Mouse (Mus musculus) ovary, postnatal 10 days (tissue): ENCODE data around the gene Nrarp.

ENCODE experiments used
- DNase-seq: peaks from one replicate; pipeline ENCODE4 v3.0.0; 2022; ENCODE audit warnings: low spot score

The Nrarp gene

DNA sequence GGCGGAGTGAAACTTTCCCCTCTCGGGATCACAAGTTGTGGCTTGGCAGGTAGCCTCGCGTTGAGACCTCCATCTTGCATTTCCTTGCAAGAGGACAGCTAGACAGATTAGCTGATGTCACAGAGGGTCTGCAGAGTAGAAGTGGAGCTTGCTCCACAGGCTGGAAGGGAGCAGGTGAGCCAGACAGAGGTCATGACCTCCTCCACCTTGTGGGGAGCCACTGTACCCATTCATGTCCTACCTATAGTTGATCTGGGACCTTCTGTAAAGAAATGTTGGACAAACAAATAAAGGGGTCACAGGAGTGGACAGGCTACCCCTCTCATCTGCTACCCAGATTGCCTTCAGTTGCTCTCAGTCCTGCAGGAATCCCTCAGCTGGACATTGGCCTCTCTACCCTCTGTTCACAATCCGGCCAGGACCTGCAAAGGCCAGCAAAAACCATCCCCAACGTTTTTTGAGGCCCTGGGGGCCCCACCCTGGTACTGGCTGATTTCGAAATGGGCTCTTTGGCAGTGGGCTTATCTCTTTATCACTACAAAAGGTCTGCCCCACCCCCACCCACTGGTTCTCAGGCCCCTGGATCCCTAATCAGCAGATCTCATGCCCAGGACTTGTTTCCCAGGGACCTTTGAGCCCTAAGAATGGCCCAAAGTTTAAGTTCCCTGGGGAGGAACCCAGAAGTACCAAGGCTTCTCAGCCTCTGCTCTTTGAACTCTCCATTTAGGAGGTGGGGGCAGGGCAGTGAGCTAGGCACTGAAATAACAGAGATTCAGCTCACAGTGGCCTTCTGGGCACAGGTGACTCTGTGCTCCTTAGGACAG lies 5.5 kb upstream of the Nrarp start:
- DNase-seq = no peak

DNA sequence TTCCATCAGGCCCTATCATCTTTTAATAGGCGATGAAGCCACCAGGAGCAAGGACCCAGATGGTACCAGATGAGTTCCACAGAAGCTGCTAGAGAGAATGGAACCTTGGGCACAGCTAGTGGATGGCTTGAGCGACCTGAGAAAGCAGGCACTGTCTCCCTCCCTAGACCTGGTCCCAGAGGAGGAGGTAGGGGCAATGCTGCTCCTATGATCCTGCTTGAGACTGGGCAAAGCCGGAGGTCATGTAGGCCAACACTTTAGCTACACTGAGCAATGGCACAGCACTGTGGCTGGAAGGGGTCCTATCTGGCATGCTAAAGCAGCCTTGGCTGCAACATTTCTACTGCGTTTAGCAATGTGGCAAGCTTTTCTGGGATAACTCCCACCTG lies 4.9 kb upstream of the Nrarp start:
- no peak for DNase-seq

DNA sequence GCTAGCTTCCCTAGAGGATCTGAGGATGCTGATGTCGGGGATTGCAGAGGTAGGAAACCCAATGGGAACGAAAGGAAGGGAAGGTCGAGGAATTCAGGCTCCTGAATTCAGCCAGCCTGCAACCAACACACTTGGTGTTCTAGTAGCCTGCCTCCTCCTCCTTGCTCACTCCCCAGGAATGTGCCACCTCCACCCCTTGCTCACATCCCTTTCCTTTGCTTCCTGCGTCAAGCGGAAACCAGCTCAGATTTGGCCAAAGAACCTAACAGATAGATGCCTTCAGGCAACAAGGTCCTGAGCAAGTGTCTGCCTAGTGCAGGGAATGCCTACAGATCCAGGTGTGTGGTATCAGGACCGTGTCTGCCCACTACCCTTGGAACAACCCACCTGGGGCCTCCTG lies 4.0 kb upstream of the Nrarp start:
- no peak for DNase-seq

DNA sequence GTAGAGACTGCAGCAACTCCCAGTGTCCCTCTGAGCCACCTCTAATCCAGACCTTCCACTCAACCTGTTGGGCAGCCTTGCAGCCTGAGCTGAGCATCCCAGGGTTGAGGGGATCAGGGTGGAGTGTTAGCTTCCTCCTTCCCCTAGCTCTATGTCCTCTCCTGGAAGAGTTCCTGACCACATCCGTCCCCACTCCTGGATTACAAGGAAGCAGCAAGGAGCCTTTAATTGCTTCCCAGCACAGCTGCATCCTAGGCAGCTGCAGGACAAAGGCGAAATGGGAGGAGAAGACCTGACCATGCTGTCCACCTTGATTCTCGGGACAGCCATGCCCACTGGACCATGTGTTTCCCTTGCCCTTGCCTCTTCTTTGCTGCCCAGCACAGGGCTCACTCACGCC lies 3.5 kb upstream of the Nrarp start:
- no peak for DNase-seq

DNA sequence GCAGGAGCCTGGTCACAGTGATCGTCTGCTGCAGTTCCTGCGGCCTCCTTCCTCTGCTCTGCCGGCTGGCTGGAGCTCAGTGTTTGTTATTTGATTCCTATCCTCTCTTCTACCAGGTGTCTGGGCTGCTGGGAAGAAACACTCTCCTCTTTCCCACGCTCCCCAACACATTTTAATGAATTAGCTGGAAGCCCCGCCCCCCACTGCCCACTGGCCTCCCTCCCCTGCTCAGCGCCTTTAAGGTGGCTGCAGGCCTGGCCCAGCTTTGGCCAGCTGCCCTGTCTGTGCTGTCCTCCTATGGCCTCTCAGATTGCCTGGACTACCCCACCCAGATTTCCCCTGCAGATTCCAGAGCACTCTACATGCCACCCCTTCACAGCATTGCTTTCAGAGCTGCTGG lies 2.9 kb upstream of the Nrarp start:
- no peak for DNase-seq

DNA sequence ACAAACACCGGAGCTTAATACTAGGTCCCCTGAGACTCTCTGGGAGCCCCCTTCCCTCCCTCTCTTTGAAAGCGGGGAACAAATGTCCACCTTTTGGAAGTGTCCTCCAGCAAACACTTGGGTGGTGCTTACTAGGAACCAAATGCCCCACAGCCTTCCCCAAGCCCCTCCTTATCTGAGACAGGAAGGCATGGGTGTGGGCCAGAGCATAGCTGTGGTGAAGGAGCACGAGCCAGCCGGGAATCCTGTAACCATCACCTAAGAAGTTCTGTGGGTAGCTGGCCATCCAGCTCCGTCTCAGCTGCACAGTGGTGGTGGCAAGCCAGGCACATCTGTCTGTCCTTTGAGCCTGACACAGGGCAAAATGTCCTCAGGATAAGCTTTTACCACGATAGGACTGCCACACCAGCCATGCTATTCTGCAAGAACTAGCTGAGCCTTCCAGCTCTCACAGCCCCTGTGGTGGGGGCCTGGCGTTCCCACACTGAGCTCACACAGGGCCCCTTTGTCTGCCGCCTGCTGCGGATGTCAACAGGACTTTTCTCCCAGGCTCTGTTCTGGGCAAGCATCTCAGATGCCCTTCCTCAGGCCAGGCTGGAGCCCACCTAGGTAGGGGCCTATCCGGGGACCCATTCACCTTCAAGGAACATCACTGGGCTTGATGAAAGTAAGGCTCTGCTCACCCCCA lies 2.1 kb upstream of the Nrarp start:
- no peak for DNase-seq

DNA sequence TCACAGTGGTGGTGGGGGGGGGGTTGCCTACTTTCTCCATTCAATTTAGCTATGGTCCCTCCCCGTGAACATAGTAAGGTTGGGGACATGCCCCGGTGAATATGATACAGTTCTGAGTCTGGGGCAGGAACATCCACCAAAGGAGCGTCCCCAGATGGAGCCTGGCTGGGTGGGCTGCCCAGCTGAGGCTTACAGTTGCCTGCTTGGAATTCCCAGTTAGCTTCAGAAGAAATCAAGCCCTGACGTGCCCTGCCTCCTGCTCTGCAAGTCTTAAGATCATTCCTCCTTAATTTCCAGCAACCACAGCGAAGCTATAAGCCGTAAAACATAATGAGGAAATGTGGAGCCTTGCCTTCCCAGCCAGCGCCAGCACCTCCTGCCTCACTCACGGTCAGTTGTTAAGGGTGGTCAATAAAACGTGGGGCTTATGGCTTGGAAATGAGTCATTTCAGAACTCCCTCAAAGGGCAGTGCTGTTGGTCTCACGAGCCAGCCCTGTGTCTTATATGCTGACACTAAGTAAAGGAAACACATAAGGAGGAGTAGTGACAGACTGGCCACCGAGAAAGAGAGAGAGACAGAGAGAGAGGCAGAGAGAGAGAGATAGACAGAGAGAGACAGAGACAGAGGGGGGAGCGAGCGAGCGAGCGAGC lies 866 bp upstream of the Nrarp start:
- DNase-seq = no peak

DNA sequence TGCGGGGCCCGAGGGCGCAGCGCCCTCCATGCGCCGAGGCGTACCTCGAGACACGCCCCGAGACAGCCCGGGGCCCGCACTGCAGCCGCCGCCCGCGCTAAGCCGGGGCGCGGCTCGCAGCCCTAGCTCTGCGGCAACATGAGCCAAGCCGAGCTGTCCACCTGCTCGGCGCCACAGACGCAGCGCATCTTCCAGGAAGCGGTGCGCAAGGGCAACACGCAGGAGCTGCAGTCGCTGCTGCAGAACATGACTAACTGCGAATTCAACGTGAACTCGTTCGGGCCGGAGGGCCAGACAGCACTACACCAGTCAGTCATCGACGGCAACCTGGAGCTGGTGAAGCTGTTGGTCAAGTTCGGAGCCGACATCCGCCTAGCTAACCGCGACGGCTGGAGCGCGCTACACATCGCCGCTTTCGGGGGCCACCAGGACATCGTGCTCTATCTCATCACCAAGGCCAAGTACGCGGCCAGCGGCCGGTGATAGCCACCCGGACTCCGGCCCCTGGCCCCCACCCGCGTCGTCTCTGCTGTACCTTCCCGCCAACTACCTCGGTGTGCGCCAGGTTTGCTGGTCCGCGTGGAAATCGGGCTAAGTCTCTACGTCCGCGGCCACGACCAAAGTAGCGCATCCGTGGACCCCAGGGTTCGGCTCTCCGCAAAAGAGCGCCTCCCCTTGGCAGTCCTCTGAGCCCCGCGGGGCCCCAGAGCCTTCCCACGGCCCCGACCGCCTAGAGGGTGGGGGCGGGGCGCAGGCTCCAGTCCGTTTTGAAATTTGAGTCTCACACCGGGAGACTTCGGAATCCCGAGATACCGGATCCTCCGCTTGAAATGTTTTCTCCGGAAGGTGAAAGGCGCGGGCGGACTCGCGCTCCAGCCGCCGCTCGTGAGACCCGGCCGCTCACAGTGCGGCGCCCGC lies 674 bp downstream of the Nrarp start:
- no peak for DNase-seq

DNA sequence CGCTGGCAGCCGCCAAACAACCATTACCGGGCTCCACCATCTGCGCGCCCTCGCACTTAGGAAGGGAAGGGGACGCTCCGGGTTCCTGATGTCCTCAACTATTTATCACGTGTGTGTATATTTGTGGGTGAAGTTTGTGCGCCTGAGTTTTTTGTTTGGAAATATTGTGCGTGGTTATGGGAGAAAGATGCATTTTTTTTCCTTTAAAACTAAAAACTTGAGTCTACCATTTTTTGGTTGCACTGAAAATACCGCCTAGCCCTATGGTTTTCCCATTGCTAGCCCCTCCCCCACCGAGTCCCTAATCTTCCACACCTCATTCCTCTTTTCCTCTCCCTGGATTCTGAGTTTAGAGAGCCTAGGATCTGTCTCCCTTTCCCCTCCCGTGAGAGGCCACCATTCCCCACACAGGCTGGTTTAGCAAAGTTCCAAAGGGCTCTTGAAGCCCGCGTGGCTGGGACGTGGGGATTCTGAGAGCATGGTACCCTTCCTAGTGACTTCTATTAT lies 1.4 kb downstream of the Nrarp start:
- no peak for DNase-seq

DNA sequence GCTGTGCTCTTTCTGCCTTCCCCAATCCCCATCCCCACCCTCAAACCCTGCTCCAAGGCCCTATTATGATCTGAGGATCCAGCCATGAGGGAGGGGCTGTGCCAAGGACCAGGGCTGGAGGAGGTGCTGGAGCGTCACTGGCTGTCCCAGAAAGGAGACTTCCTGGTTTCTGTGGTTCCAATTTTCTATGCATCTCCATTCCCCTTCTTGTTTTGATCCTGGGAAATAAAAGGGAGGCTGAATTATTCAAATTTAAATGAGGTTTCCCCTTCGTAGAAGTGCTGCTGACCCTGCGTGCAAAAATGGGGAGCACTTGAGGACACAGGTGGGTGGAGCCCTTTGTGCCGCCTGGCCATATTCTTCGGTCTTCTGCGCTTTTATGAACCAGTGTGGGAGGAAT lies 2.1 kb downstream of the Nrarp start:
- no peak for DNase-seq

DNA sequence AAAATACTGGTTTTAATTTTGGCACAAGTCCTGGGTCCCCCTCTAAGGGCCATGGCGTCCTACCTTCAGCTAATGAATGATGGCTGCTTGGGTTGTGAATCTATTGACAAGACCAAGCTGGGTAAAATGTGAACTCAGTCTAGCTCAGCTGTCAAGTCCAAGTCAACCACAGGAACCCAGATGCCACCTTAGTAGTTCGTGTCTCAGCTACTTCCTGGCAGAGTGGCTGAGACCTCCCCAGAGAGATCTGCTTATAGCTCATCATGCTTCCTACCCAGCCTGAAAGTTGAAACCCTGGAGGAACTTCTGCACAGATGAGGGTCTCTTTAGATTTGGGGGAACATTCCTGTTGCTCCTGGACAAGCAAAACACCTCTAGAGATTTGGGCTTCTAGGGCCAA lies 2.8 kb downstream of the Nrarp start:
- DNase-seq = no peak

DNA sequence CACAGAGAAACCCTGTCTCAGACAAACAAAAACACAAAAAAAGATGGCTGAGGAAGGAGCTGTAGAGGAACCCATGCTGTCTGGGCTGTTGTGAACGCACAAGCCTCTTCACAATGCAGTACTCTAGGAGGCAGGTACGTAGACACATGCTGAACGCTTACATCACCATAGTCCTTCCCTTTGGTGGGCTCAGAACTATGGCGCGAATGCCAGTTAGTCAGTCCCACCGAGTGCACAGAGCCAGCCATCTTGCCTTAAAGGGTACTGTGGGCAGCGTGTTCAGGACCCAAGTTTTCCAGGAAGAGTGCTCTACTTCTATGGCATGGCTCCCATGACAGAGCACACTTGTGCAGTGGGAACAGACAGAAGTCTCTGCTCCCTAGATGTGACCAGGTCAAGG lies 3.9 kb downstream of the Nrarp start:
- no peak for DNase-seq

DNA sequence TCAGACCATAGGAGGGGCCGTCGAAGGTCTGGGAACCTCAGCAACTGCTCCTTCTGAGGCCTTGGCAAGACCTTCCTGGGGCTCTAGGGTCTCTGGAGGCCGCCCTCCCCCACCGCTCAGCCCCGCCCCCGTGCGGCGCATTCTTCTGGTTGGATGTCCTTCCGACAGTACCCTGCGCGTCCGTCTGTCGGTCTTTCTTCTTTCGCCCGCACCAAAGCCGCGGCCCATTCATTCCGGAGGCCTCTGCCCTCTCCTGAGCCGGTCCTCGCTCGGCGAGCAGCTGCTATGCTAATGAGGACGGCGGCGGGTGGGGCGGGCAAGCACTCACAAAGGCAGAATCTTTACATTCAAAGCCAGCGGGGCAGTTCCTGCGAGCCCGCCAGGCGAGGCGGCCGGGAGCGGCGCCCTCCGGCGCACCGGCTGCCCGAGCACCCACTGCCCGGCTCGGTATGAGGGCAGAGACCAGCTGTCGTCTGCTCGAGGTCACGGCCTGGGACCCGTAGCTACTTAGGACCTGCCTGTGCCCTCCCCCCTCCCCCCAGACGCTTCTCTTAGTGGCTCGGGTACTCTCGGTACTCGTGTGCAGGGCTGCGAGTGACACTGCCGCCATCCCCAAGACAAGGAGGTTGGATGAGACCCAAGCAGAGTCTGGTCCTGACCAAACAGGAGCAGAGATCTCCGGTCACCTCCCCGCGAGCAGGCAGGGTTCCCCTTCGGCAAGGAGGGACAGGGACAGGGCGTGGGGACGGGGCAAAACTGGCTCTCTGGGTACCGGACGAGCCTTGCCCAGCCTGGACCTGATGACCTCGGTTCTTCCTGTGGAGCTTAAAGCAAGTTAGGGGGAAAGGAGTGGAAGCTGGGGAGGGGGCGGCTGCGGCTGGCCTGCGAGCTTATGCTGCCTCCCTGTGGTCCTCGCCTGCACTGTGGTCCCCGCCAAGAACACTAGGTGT lies 5.3 kb downstream of the Nrarp start:
- DNase-seq = no peak

DNA sequence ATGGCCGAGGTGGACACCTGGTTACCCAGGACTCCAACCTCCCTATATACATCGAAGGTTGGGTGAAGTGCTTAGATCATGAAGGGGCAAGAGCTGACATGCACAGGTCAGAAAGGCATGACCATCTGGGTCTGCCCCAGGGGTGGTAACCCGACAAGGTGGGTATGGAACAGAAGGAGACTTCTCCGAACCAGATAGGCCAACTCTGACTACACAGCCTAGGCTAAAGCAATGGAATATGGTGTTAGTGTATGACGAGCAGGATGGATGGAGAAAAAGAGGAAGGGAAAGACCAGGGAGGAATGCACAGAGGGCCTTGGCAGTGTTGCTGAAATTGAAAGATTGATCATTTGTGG lies 6.0 kb downstream of the Nrarp start:
- DNase-seq = no peak

DNA sequence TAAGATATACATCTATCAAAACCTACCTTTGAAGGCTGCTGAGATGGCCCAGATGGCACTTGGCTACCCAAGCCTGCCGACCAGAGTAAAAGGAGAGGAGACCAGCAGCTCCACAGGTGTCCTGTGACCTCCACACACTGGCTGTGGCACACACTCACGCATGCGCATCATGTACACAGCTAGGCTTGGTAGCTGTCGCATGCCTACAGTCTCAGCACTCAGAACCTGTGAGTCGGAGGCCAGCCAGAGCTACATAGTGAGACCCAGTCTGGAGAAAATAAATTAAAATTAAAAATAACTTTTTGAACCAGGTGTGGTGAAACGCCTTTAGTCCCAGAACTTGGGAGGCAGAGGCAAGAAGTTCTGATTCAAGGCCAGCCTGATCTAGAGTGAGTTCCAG lies 7.3 kb downstream of the Nrarp start:
- no peak for DNase-seq

DNA sequence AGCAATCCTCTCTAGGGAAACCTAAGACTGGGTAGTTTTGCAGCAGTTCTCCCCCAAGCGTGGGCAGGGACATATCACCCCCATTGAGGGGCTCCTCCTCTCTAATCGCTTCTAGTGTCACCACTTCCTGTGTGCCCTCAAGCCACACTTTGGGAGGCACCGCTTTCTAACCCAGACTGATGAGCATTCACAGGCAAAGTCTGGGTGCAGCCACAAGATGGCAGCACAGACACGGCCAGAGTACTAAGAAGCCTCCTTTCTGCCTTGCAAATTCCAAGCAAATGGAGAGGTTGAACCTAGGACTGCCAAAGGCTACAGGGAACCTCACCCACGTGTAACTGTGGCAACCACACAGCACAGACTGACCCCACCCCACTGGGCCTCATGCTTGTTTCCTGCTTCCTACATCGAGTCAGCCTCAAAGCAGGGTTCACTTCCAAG lies 12.8 kb downstream of the Nrarp start:
- no peak for DNase-seq

DNA sequence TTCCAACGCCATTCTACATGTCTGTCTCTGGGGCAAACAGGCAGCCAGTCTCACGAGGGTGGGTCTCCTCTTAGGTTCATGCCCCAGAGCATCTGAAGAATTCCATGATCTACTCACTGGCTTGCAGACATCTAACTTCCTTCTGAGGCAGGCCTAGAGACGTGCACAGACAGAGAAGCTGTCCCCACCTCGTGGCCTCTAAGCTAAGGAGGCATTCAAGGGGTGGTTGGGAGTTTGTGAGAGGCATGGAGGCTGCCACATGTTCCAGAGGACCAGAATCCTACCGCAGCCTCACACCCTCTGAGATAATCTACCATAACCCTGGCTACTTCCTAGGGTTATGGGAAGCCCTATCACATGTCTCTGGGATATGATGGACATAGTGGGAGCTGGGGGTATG lies 13.4 kb downstream of the Nrarp start:
- no peak for DNase-seq

DNA sequence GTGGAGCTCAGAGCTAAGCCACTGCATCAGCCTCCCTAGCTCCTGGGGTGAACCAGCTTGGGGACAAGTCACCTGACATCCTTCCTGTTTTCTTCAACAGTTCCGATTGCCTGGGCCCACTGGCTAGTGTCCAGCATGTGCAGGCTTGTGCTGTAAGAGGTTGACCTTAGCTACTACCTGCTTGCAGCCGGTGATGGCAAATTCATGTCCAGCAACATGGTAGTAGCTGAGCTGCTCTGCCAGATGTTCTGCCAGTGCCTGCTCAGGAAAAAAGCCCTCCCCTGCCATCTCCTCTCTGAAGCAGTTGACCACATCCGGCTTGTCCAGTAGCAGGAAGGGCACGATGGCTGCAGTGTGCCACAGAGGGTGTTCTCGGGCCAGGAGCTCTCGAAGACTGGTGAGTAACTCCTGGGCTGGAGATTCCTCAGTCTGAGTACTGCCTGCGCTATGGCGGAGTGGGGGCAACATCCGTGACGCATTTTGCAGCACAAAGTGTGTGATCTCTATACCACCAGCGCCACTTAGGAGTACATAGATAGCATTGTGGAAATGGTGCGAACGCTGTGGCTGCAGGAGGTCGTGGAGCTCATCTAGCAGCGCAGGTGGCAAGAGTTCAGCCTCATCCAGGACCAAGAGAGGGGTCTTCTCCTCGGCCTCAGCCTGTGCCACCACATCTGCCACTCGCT lies 14.1 kb downstream of the Nrarp start:
- DNase-seq = no peak

DNA sequence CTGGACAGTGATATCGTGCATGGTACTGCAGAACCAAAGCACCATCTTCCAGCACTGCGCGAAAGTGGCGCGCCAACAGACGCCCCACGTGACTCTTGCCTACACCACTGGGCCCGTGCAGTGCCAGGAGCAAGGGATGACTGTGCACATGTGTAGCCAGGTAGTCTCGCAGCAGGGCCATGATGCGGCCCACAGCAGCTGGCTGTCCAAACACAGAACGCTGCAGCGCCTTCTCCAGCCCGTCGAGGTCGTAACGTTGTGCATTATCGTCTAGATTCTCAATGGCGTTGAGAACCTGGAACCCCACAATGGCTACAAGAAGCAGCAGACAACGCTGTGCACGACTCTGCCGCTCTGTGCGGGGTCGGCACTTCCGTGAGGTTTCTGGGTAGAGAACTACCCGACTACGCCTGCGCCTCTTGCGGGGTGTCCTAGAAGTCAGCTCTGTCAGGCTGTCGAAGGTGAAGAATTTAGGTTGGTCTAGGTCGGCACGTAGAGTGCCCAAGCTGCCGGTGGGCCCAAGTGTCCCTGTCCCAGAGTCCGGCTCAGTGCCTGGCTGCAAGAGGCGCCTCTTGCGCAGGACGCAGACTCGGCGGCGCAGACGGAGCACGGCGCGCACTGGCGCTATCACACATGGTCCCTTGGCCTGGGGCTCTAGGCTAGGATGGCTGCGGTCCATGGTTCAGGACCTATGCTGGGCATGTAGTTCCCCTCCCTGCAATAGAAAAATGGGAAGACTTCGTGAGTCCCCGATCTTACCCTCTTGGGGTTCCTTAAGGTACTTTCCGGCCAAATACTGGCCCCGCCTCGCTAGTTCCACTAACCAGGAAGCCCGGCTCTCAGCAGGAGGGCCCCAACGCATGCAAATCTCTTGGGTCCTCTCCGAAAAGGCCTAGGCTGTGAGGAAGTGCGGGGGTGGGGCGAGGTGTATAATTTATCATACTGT lies 14.9 kb downstream of the Nrarp start:
- no peak for DNase-seq
